Mouse (Mus musculus) bone marrow, adult 2 months (tissue): ENCODE data around the gene Rexo2.

ENCODE experiments used
- CTCF ChIP-seq: fragments of 200-500 bp; IDR thresholded peaks from 2 replicates; pipeline ENCODE4 v1.5.1; 2011; ENCODE audit warnings: low read length, control low read depth; ENCODE audit not compliant: control insufficient read depth, insufficient read depth
- POLR2A ChIP-seq: fragments of 200-500 bp; IDR thresholded peaks from 2 replicates; pipeline ENCODE4 v1.6.1; 2011; ENCODE audit warnings: low read depth, mild to moderate bottlenecking, control low read depth, low read length, borderline replicate concordance; ENCODE audit not compliant: control insufficient read depth

- no peak for TF ChIP-seq CTCF
- no peak for TF ChIP-seq POLR2A
Measured at GRCm38 (mm10) chr9:48432449-48432848, 48.0 kb downstream of the Rexo2 start.
